Mouse (Mus musculus): ENCODE results near the gene Dync1li1.
"Not testable (repeated sequence)": the region's sequence is repeated elsewhere in the genome, so short reads cannot be mapped to it uniquely, and the experiment has no call there.

Gene Dync1li1

DNA sequence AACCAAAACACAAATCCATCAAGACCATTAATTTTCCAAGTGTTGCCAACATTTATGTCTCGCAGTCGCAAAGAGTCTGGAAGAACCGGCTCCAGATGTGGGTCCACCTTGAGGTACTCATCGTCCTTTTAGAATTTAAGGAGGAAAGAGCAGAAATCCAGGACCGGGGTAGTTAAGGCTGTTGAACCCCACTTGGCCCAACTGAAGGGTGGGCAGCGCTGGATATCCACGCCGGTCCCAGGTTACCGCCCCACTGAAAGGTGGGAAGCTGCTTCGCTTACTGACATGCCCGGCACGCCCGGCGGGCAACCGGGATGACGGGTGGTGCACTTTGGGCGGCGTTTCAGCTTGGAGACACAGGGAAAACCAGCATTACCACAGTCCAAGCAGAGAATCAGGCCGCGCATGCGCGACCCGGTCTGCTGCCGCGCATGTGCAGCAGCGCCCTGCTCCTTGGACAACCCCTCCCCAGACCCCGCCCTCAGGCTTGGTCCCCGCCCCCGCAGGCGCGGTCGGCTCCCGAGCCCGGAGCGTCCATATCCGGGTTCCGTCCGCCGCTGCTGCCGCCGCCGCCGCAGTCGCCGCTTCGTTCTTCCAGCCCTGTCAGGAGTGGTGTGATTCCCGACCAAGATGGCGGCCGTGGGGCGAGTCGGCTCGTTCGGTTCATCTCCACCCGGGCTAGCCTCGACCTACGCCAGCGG lies at the start of gene Dync1li1:
Gene Dync1li1, plus strand, starts transcription at position 539 of the 701 bp plus-strand sequence.
- peak; percentile 97 for DNase-seq (ENCODE audit: low spot score)

DNA sequence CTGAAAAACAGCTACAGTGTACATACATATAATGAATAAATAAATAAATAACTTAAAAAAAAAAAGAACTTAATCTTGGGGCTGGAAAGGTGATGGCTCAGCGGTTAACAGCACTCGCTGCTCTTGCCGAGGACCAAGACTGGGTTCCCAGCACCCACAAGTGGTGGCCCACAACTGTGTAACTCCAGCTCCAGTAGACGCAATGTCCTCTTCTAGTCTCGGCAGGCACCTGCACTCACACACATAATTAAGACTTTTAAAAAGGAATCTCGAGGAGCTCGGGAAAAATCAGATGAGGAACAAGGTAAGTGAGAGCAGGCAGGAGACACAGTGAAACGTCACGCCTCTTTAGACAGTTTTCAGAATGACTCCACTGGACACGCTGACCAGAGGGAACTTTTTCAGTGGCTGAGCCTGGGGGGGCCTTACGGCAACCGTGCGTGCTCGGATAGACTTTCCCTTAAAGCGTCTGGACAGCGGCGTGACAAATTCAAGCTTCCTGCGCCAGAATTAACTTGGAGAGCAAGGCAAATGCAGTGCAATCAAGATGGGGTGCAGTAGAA lies 49.3 kb upstream of the Dync1li1 start:
- DNase-seq (ENCODE audit: low spot score) = no peak

DNA sequence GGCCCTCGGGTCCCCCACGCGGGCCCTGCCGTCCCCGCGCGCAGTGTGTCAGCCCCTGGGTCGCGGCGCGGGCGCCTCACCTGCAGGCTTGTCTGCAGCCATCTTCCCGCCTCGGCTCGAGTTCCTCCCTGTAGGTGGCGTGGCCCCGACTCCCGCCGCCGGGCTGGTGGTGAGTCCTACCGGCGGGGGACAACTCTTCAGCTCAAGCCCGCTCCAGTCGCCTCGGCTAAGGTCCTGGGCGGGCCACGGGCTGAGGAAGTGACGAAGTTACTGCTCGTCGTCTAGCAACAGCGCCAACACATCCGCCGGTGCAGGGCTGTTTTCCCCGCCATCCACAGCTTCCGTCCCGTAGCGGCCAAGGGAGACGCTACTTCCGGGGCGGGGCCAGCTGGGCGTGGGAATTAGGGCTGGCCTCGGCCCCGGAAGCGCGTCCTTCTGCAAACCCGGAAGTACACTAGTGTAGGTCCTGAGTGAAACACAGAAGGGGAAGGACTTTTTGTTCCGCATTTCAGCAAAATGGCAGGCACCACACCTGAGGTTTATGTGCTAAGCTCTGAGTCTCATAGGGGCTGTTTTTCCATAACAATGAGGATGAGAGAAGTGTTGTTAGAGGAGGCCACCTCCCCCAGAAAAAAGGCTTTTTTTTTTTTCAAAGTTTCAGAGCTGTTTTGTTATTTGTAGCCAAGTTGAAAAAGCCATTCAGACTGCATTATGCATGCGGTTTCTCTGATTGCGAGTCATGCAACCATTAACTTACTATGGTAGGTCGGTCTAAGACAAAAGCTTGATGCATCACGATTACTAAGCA lies 48.5 kb upstream of the Dync1li1 start, which contains the start of gene Cnot10:
Gene Cnot10, minus strand, starts transcription at position 346 of the 808 bp plus-strand sequence.
- peak; percentile 98 for DNase-seq (ENCODE audit: low spot score)

DNA sequence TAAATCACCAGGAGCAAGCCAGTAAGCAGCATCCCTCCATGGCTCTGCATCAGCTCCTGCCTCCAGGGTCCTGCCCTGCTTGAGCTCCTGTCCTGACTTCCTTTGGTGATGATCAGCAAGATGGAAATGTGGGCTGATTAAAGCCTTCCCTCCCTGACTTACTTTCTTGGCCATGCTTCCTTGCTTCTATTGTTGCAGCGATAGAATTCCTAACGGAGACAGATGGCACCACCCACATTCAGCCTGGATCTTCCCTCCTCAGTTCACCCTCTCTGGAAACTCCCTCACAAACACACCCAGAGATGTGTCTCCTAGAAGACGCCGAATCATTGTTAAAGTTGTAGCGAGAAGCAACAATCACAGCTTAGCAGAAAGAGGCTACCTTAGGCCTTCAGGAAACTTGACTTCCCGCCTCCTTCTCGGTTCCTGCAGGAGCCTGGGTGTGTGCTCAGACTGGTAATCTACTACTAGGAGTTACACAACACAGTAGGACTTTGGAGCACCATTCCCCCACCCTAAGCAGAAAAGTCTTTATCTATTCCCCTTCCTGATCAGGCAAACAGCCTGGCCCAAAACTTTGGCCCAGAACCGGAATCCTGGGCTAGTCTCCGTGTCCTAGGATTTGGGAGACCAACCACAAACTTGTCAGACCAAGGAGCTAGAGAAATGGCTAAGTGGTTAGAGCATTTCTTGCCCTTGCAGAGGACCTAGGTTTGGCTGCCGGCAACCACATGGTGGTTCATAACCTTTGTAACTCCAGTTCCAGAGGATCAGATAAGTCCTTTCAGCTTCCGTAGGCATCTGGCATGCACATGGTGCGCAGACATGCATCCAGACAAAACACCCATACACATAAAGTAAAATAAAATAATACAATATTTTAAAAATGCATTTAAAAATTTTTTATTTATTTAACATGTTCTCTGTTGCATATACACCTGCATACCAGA lies 41.8 kb upstream of the Dync1li1 start:
- DNase-seq (ENCODE audit: low spot score) = no peak

DNA sequence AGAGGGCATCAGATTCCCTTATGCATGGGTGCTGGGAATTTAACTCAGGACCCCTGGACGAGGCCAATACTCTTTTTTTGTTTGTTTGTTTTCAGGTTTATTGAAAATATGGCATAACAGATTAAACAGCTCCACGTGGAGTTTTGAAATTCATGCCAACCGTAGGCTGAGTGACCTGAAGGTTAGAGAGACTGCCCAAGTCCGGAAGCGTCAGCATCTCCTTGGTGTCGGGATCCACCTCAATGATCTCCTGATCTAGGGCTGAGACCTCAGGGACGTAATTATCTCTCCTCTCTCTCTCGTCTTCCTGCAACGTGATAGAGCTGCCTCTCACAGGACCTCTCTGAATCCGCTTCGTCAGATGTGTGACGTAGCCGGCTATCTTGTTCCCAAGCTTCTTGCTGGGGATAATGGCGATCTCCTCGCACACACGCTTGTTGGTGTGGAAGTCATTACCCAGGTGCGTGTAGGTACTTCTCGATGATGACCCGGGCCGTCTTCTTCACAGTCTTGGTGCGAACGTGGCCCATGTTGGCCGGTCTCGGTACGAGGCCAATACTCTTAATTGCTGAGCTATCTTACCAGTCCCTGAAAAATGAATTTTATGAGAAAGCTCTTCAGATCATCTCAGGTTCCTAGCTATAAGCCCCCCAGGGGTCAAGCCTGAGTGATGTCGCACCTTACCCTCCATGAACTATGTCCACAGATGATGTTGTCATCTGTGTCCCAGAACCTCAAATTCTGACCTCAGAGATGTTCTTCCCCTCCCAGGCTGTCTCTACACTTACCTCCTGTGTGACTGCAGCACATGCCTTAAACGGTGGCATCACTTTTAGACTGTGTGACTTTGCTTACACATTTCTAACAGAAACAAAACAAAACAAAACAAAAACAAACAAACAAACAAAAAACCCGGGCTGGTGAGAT lies 40.8 kb upstream of the Dync1li1 start:
- no peak for DNase-seq (ENCODE audit: low spot score)

DNA sequence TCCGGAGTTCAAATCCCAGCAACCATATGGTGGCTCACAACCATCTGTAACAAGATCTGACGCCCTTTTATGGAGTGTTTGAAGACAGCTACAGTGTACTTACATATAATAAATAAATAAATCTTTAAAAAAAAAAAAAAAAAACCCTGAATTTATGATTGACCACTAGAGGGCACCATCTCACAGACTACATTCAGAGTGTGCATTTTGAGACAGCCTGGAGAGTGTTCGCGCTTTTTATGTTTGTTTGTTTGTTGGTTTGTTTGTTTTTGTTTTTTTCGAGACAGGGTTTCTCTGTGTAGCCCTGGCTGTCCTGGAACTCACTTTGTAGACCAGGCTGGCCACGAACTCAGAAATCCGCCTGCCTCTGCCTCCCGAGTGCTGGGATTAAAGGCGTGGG lies 40.1 kb upstream of the Dync1li1 start:
- not testable (repeated sequence) for DNase-seq (ENCODE audit: low spot score)

DNA sequence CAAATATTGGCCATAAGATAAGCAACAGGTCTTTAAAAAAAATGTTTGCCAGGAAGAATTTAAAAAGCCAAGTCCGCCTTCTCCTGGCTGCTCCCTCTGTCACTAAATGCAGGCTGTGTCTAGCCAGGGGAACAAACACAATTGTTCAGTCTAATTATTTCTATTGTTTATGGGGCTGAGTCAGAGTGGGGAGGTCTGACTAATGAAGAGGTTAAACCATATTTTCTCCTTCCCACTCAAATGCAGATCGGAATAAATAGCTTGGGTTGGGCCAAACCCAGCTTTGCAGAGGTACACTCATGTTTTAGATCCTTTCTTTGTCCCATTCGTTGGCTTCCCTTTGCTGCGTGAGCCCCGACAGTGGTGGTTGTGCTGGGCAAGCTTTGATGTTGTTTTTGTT lies 39.2 kb upstream of the Dync1li1 start:
- DNase-seq (ENCODE audit: low spot score) = no peak

DNA sequence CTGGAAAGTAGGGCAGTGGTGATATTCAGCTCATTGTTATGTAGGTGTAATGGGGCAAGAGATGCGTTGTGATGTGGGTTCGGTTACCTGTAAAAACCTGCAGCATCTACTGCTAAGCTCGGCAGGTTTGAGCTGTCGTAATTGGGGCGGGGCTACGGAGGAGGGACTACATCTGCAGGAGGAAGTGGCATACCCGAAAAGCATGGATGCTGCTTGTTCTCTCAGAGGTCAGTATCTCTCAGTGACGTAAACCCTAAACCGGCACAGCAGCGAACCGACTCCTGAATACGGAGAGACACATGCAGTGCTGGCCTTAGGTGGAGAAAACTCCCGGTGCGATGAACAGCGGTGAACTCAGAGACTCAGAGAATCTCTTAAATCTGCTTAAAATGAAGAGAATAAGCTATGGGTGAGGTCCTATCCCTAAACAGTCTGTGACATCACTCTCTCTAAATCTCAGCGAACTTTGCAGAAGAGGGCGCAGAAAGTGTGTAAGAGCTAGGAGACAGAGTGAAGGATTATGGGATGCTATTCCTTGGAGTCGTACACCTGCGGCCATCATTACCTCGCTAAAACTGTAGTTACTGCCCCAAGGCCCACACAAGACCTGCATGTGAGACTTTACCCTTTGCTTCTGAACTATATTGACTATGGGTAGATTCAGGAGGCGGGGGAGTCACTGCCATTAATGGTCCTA lies 37.5 kb upstream of the Dync1li1 start:
- DNase-seq (ENCODE audit: low spot score) = no peak

DNA sequence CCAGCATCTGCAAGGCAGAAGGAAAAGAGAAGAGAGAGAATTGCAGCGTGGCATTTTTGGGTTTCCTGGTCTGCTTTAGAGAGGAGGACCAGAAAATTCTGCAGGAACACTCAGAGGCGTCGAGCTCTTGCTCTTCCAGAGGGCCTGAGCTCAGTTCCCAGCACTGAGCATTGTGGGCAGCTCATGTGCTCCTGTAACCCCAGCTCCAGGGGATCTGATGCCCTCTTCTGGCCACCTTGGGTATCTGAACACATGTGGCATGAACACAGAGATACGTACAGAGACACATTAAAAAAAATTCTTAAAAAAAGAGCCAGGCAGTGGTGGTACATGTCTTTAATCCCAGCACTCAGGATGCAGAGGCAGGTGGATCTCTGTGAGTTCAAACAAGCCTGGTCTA lies 33.2 kb upstream of the Dync1li1 start:
- no peak for DNase-seq (ENCODE audit: low spot score)

DNA sequence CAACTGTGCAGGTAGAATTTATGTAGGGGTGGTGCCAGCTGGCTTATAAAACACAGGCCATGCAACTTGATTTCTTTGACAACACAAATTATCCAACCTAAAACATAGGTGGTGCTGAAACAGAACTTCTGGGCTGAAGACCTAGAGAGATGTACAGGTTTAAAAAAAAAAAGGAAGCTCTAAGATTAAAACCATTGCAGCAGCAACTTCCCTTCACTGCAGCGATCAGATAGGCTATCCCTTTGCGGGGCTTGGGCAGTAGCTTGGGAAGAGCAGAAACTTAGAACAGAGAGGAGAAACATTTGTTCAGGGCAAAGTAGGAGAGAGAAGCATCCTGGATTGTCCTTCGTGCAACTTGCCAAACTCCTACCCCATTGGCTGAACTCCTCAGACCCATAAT lies 31.9 kb upstream of the Dync1li1 start:
- DNase-seq (ENCODE audit: low spot score) = no peak

DNA sequence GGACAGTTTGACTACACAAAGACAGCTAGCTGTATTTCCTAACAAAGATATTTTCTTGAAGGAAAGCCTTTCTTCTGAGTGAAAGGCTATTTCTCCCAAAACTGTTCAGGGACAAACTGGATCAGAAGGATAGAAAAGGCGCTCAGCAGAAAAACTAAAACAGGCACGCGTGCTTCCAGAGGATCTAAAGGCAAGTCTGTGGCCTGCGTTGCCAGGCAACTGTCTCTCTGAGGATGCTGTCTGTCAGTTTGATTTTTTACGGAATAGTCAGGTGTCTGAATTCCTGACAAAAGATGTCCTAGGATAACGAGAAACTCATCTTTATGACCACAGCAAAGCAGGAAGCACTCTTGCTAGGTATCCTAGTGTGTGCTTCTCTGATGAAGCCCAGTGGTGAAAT lies 28.1 kb upstream of the Dync1li1 start:
- no peak for DNase-seq (ENCODE audit: low spot score)

DNA sequence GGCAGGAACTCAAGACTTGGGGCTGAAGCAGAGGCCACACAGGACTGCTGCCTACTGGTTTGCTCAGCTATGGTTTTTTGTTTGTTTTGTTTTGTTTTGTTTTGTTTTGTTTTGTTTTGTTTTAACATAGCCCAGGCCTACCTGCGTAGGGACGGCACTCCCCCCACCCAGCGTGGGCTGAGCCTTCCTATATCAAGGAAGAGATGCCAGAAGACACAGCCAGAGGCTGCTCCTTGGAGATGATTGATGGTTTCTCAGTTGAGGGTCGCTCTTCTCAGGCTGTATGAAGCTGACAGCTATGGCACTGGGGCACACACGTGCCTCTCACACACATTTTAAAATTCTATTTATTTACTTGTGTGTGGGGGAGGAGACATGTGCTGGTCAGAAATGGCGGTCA lies 27.6 kb upstream of the Dync1li1 start:
- DNase-seq (ENCODE audit: low spot score) = no peak

DNA sequence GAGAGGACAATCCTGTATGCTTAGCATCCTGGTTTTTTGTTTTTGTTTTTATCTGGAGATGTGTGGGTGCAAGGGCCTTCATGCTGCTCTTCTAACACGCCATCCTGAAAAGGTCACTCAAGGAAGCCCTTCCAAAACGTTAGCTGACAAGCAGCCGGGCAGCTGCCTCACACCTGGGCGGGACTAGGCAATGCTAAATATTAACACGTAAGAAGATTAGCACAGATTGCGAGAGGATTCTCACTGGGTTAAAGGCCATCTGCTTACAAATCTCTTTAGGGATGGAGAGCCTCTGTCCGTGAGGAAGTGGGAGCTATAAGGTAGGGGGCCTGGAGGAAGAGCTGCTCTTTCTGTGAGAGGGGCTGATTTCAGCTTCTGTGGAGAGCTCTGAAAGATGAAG lies 26.6 kb upstream of the Dync1li1 start:
- DNase-seq (ENCODE audit: low spot score) = no peak

DNA sequence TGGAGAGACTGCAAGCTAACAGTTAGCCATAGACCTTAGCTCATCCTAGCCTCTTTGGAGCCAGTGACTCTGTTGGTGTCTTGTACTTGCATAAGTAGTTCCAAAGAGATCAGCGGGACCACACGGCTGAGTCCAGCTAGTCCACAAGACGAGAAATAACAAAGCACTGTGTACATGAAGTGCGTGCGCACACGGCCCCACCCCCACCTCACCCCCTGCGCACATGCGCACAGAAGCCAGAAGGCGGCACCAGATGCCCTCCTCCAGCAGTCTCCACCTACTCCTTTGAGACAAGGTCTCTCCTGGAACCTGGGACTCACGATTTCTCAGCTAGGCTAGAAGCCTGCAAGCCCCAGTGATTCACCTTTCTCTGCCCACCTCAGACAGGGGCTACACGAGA lies 24.8 kb upstream of the Dync1li1 start:
- no peak for DNase-seq (ENCODE audit: low spot score)

DNA sequence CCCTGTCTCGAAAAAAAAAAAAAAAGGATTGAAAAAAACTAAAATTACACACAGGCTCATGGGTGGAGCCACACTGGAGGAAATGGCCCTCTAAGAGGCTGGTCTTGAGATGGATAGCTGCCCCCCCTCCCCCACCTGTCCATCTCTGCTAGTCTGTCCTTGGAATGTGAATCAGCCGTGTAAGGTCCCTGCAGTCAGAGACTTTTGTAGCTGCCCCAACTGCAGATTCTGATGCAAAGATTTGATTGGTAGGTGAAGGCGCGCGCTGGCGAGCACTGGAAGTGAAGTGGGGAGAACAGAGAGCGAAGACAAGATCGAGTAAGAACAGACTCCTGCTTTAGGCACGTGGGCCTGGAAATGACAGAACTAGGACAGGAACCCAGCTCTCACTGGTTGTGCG lies 21.7 kb upstream of the Dync1li1 start:
- DNase-seq (ENCODE audit: low spot score) = no peak

DNA sequence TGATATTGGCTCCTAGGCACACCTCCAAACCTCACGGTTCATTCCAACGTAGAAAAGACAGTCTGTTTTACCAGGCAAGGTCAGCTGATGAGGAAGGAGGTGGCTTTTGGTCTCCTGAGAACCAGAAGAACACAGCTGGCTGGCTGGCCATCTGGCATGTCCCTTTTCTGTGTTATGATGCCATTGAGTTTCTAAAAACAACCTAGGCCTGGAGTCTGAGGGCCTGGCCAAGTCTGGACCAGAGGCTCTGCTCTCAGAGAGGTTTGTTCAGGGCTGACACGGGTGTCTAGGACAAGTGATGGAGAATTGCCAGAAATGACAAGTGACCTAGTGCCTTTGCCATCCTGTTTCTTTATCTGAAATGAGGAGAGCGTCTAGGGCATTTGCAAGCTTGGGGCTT lies 20.5 kb upstream of the Dync1li1 start:
- no peak for DNase-seq (ENCODE audit: low spot score)

DNA sequence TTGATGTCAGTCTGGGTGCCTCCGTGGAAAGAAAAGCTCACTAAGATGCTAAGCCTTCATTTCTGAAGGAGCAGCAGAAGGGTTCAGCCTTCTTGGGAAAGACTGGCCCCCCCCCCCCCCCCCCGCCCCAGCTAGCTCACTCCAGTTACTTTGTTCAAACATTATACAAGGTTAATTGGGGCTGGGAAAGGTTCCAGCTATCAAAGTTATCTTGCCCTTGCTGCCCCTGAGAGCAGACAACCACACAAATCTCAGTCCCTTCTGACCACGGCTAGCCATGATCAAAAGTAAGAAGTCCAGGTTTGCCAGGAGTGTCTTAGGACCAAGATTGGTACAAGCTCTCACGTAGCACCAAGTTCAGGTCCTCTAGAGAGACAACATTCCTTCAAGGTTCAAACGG lies 19.6 kb upstream of the Dync1li1 start:
- no peak for DNase-seq (ENCODE audit: low spot score)

DNA sequence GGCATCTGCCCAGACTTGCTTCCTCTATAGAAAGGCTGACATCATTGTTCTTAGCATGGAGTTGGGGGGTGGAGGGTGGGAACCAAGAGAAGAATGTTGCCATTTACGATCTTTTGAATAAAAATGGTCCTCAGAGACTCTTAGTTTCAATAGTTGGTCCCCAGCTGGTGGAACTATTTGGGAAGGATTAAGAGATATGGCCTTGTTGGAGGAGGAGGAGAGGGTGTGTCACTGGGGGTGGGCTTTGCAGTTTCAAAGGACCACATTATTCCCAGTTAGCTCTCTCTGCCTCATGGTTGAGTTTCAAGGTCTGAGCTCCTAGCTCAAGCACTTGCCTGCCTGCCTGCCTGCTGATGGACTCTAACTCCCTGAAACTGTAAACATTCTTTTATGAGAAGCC lies 16.6 kb upstream of the Dync1li1 start:
- DNase-seq (ENCODE audit: low spot score) = no peak

DNA sequence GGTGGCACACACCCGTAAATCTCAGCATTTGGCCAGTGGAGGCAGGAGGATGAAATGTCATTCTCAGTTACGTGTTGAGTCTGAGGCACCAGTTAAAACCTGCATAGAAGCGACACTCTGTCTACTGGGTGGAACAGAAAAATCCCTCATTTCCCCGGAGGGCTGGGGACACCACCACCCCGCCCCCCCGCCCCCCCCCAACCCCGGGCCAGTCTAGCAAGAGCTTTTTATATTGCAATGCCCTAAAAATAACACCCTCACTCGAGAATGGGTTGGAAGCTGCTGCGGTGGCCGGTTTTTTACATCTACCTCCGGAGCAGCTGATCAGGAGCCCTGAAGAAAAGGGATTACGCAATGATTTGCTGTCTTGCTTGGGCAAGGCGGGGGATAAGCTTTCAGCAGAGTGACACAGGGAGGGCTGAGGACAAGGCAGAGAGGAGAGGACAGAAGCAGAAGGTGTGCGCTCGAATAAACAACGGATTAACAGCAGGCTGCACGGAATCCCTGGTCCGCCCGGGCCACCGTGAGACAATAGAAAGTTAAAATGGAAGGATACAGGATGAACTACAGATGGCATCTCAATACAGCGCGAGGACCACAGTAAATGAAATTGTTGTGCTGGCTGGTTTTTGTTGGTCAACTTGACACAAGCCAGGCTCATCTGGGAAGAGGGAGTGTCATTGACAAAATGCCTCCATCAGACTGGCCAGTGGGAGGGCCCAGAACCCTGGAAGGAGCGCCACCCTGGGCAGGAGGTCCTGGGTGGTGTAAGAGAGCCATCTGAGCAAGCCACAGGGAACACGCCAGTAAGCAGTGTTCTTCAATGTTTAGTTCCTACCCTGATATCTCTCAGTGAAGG lies 15.7 kb upstream of the Dync1li1 start:
- peak; percentile 24 for DNase-seq (ENCODE audit: low spot score)

All from lung, postnatal 25 days (tissue).